Mouse (Mus musculus): ENCODE measurements at regions not wholly inside any gene's neighbourhood (a gene's known extent, or its start where the extent isn't known, plus 50 kb on each side); places are given as distances from the start of the nearest gene placed in this dataset.

GRCm38 (mm10) chr3:56302346-56303185 lies 119.1 kb upstream of the Nbea start:
- no peak overlapping the region for H3K9ac ChIP-seq (replicated peaks)
- WGBS = 17% methylated on average over 7 of the region's 7 CpGs
- no peaks in the 10 kb centered on the region for H3K36me3 ChIP-seq
- H3K4me1 ChIP-seq (replicated peaks) = peaks cover 10% of the 10 kb centered on the region
- H3K9me3 ChIP-seq = no peaks in the 10 kb centered on the region
- no peak for ATAC-seq (ENCODE audit: insufficient number of reproducible peaks, insufficient read depth, low FRiP score, low TSS enrichment, low read depth)
- no peaks in the 10 kb centered on the region for H3K27me3 ChIP-seq
- peak overlapping the region; percentile 56; the same call in 1 of the 2 replicates for H3K27ac ChIP-seq
- no peak overlapping the region for H3K4me2 ChIP-seq
- no peak overlapping the region for H3K4me3 ChIP-seq (replicated peaks)

- ATAC-seq (ENCODE audit: insufficient number of reproducible peaks, insufficient read depth, low FRiP score, low TSS enrichment, low read depth) = no peak
- Histone ChIP-seq H3K27me3 (no peaks in the 10 kb centered on the region), H3K9me3 (no peaks in the 10 kb centered on the region), H3K4me2 (no peak overlapping the region), H3K27ac (no peak overlapping the region), H3K4me1 (replicated peaks) (peaks cover 10% of the 10 kb centered on the region), H3K4me3 (replicated peaks) (no peak overlapping the region), H3K9ac (replicated peaks) (no peak overlapping the region), H3K36me3 (no peaks in the 10 kb centered on the region)
- WGBS = 91% methylated on average over 1 of the region's 1 CpGs
Measured at GRCm38 (mm10) chr3:56300769-56301168, 117.3 kb upstream of the Nbea start.

GRCm38 (mm10) chr3:56295578-56295977 lies 112.1 kb upstream of the Nbea start:
- Histone ChIP-seq H3K36me3 (no peaks in the 10 kb centered on the region), H3K4me1 (replicated peaks) (no peaks in the 10 kb centered on the region; the same call in 1 of the 2 replicates), H3K4me3 (replicated peaks) (no peak overlapping the region), H3K27me3 (no peaks in the 10 kb centered on the region), H3K9me3 (no peaks in the 10 kb centered on the region), H3K9ac (replicated peaks) (no peak overlapping the region), H3K27ac (no peak overlapping the region), H3K4me2 (no peak overlapping the region)
- WGBS = 82% methylated on average over 7 of the region's 7 CpGs
- ATAC-seq (ENCODE audit: insufficient number of reproducible peaks, insufficient read depth, low FRiP score, low TSS enrichment, low read depth) = no peak

- ATAC-seq (ENCODE audit: insufficient number of reproducible peaks, insufficient read depth, low FRiP score, low TSS enrichment, low read depth) = no peak
- no peaks in the 10 kb centered on the region for H3K9me3 ChIP-seq
- no peaks in the 10 kb centered on the region for H3K27me3 ChIP-seq
- 89% methylated on average over 5 of the region's 5 CpGs for WGBS
- H3K27ac ChIP-seq = no peak overlapping the region
- H3K4me3 ChIP-seq (replicated peaks) = no peak overlapping the region
- H3K4me1 ChIP-seq (replicated peaks) = no peaks in the 10 kb centered on the region
- no peaks in the 10 kb centered on the region for H3K36me3 ChIP-seq
- H3K4me2 ChIP-seq = no peak overlapping the region
- H3K9ac ChIP-seq (replicated peaks) = no peak overlapping the region
Measured at GRCm38 (mm10) chr3:56281507-56281906, 98.0 kb upstream of the Nbea start.

GRCm38 (mm10) chr3:56280330-56280957 lies 96.9 kb upstream of the Nbea start:
- Histone ChIP-seq H3K27me3 (no peaks in the 10 kb centered on the region), H3K27ac (no peak overlapping the region), H3K4me1 (replicated peaks) (no peaks in the 10 kb centered on the region), H3K36me3 (no peaks in the 10 kb centered on the region), H3K9ac (replicated peaks) (no peak overlapping the region), H3K4me3 (replicated peaks) (no peak overlapping the region), H3K9me3 (no peaks in the 10 kb centered on the region), H3K4me2 (no peak overlapping the region)
- WGBS = 81% methylated on average over 6 of the region's 6 CpGs
- ATAC-seq (ENCODE audit: insufficient number of reproducible peaks, insufficient read depth, low FRiP score, low TSS enrichment, low read depth) = no peak

GRCm38 (mm10) chr3:56272587-56272986 lies 89.1 kb upstream of the Nbea start:
- Histone ChIP-seq H3K36me3 (no peaks in the 10 kb centered on the region), H3K27ac (no peak overlapping the region), H3K9me3 (no peaks in the 10 kb centered on the region), H3K4me3 (replicated peaks) (no peak overlapping the region), H3K4me1 (replicated peaks) (no peaks in the 10 kb centered on the region), H3K4me2 (no peak overlapping the region), H3K27me3 (no peaks in the 10 kb centered on the region), H3K9ac (replicated peaks) (no peak overlapping the region)
- ATAC-seq (ENCODE audit: insufficient number of reproducible peaks, insufficient read depth, low FRiP score, low TSS enrichment, low read depth) = no peak
- WGBS = 93% methylated on average over 3 of the region's 3 CpGs

- H3K9me3 ChIP-seq = no peaks in the 10 kb centered on the region
Measured at GRCm38 (mm10) chr3:56270241-56270830, 86.8 kb upstream of the Nbea start.

GRCm38 (mm10) chr3:56261800-56262561 lies 78.5 kb upstream of the Nbea start:
- H3K4me3 ChIP-seq (replicated peaks) = no peak overlapping the region
- 87% methylated on average over 3 of the region's 3 CpGs for WGBS

More at GRCm38 (mm10) chr3:56270241-56270830, 86.8 kb upstream of the Nbea start:
- ATAC-seq (ENCODE audit: insufficient number of reproducible peaks, insufficient read depth, low FRiP score, low TSS enrichment, low read depth) = no peak
- no peak overlapping the region for H3K4me2 ChIP-seq
- WGBS = 81% methylated on average over 6 of the region's 6 CpGs
- H3K4me1 ChIP-seq (replicated peaks) = no peaks in the 10 kb centered on the region
- no peak overlapping the region for H3K4me3 ChIP-seq (replicated peaks)
- no peak overlapping the region for H3K9ac ChIP-seq (replicated peaks)
- H3K27ac ChIP-seq = no peak overlapping the region
- H3K36me3 ChIP-seq = no peaks in the 10 kb centered on the region
- H3K27me3 ChIP-seq = no peaks in the 10 kb centered on the region

GRCm38 (mm10) chr3:56256271-56256670 lies 72.8 kb upstream of the Nbea start:
- WGBS = 43% methylated on average over 5 of the region's 5 CpGs
- Histone ChIP-seq H3K9me3 (no peaks in the 10 kb centered on the region), H3K27ac (no peak overlapping the region), H3K36me3 (no peaks in the 10 kb centered on the region), H3K4me3 (replicated peaks) (no peak overlapping the region), H3K4me2 (no peak overlapping the region), H3K27me3 (no peaks in the 10 kb centered on the region), H3K4me1 (replicated peaks) (no peaks in the 10 kb centered on the region), H3K9ac (replicated peaks) (no peak overlapping the region)
- ATAC-seq (ENCODE audit: insufficient number of reproducible peaks, insufficient read depth, low FRiP score, low TSS enrichment, low read depth) = no peak

More at GRCm38 (mm10) chr3:56261800-56262561, 78.5 kb upstream of the Nbea start:
- ATAC-seq (ENCODE audit: insufficient number of reproducible peaks, insufficient read depth, low FRiP score, low TSS enrichment, low read depth) = no peak
- Histone ChIP-seq H3K27ac (no peak overlapping the region), H3K36me3 (no peaks in the 10 kb centered on the region), H3K9me3 (no peaks in the 10 kb centered on the region), H3K27me3 (no peaks in the 10 kb centered on the region), H3K9ac (replicated peaks) (no peak overlapping the region), H3K4me2 (no peak overlapping the region), H3K4me1 (replicated peaks) (no peaks in the 10 kb centered on the region)

GRCm38 (mm10) chr3:56244370-56244769 lies 60.9 kb upstream of the Nbea start:
- no peak for ATAC-seq (ENCODE audit: insufficient number of reproducible peaks, insufficient read depth, low FRiP score, low TSS enrichment, low read depth)

GRCm38 (mm10) chr3:56238228-56238627 lies 54.7 kb upstream of the Nbea start:
- H3K9ac ChIP-seq (replicated peaks) = no peak overlapping the region
- ATAC-seq (ENCODE audit: insufficient number of reproducible peaks, insufficient read depth, low FRiP score, low TSS enrichment, low read depth) = no peak
- WGBS = 62% methylated on average over 2 of the region's 2 CpGs

More at GRCm38 (mm10) chr3:56244370-56244769, 60.9 kb upstream of the Nbea start:
- Histone ChIP-seq H3K9ac (replicated peaks) (no peak overlapping the region), H3K36me3 (no peaks in the 10 kb centered on the region), H3K4me3 (replicated peaks) (no peak overlapping the region), H3K27ac (no peak overlapping the region), H3K27me3 (no peaks in the 10 kb centered on the region), H3K4me2 (no peak overlapping the region), H3K9me3 (no peaks in the 10 kb centered on the region), H3K4me1 (replicated peaks) (no peaks in the 10 kb centered on the region)
- WGBS = 44% methylated on average over 1 of the region's 1 CpGs

More at GRCm38 (mm10) chr3:56238228-56238627, 54.7 kb upstream of the Nbea start:
- no peaks in the 10 kb centered on the region for H3K36me3 ChIP-seq
- no peaks in the 10 kb centered on the region for H3K27me3 ChIP-seq
- H3K4me3 ChIP-seq (replicated peaks) = no peak overlapping the region
- no peak overlapping the region for H3K4me2 ChIP-seq
- no peak overlapping the region for H3K27ac ChIP-seq
- no peaks in the 10 kb centered on the region for H3K9me3 ChIP-seq
- H3K4me1 ChIP-seq (replicated peaks) = no peaks in the 10 kb centered on the region
